Mouse (Mus musculus): ENCODE data around the gene Tomt.

Tomt gene

GRCm38 (mm10) chr7:101858362-101858761, 47.8 kb downstream of the Tomt start:
- no peak for DNase-seq (ENCODE audit: low read depth, low spot score)

DNA sequence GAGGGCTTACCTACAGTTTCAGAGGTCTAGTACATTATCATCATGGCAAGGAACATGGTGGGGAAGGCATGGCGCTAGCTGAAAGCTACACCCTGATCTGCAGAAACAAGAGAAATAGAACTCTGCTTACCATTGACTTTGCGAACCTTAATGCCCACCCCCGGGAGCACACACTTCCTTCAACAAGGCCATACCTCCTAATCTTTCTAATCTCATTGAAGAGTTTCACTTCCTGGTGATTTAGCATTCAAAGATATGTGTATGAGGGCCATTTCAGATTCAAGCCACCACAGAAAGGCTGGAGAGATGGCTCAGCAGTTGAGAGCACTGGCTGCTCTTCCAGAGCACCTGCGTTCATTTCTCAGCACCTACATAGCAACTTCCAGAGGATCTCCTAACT, 49.1 kb downstream of the Tomt start, which contains the start of gene Folr2:
Gene Folr2 (minus strand): TSS at position 101 of the 400 bp plus-strand sequence.
- DNase-seq (ENCODE audit: low read depth, low spot score), result no peak

- DNase-seq (ENCODE audit: low read depth, low spot score), result no peak
Measured at GRCm38 (mm10) chr7:101853816-101854215, 52.3 kb downstream of the Tomt start.

DNA sequence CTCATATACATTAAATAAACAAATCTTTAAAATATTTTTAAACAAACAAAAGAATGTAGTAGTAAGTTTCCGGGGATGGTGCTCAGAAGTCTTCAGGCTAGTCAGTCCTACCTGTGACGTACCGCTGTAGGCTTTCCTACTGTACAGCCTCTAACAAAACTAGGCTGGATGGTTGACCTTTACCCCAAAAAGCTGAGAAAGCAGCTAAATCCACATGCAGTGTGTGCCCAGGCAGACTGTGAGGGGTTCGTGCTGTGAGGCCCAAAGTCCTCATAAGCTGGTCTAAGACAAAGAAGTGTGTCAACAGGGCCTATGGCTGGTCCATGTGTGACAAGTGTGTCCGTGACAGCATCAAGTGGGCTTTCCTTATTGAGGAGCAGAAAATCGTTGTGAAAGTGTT, 53.3 kb downstream of the Tomt start:
- DNase-seq (ENCODE audit: low read depth, low spot score), result no peak

GRCm38 (mm10) chr7:101851689-101852088, 54.5 kb downstream of the Tomt start:
- DNase-seq (ENCODE audit: low read depth, low spot score), result no peak
